Mouse (Mus musculus) liver, embryonic 16.5 days (tissue): Measurements from ENCODE around the gene Ddx6. TPM values are rescaled to one million over a fixed set of nuclear protein-coding genes. Genes with fewer than 3 reads are reported as not detected.
A peak's percentile ranks its signal among the peaks of the same experiment; 100 is the strongest.

Experiments used
- ATAC-seq: fragments of 200-750 bp; cut with Nextera tagmentation; 2 replicates; pipeline ENCODE4 v1.8.0; 2017; ENCODE audit warnings: low read depth, mild to moderate bottlenecking, moderate number of reproducible peaks, moderate library complexity
- H3K27ac ChIP-seq: fragments of 300-500 bp; sonication (generic); 2 replicates; pipeline ENCODE4 v1.5.1; 2014; ENCODE audit warnings: mild to moderate bottlenecking, low read length
- H3K27me3 ChIP-seq: fragments of 300-500 bp; sonication (generic); 2 replicates; pipeline ENCODE4 v1.6.1; 2014; ENCODE audit warnings: low read depth, low read length, mixed read lengths; ENCODE audit not compliant: control insufficient read depth, insufficient read depth
- H3K36me3 ChIP-seq: fragments of 300-500 bp; sonication (generic); 2 replicates; pipeline ENCODE4 v1.6.1; 2014; ENCODE audit warnings: mild to moderate bottlenecking; ENCODE audit not compliant: control insufficient read depth, insufficient read depth
- H3K4me1 ChIP-seq: fragments of 300-500 bp; sonication (generic); 2 replicates; pipeline ENCODE4 v1.6.1; 2014; ENCODE audit warnings: low read depth, low read length, mixed read lengths; ENCODE audit not compliant: control insufficient read depth
- H3K4me2 ChIP-seq: fragments of 300-500 bp; sonication (generic); 2 replicates; pipeline ENCODE4 v1.6.1; 2014; ENCODE audit warnings: low read depth, low read length, mixed read lengths
- H3K4me3 ChIP-seq: fragments of 300-500 bp; sonication (generic); 2 replicates; pipeline ENCODE4 v1.5.1; 2014; ENCODE audit warnings: low read depth, mild to moderate bottlenecking, low read length
- H3K9ac ChIP-seq: fragments of 300-500 bp; sonication (generic); 2 replicates; pipeline ENCODE4 v1.6.1; 2014; ENCODE audit warnings: low read depth, low read length
- H3K9me3 ChIP-seq: fragments of 300-500 bp; sonication (generic); replicated peaks from 2 replicates; pipeline ENCODE4 v1.6.1; 2016; ENCODE audit warnings: low read length; ENCODE audit not compliant: control insufficient read depth
- WGBS: fragments of 180-500 bp; shearing (Covaris S2); extraction: QIAGEN DNeasy Blood & Tissue Kit; methylation state at CpG from one replicate; pipeline ENCODE4 v1.1.7; 2014; ENCODE audit not compliant: insufficient replicate concordance; 5-methylcytosine and 5-hydroxymethylcytosine counted together
- polyA plus RNA-seq: library from polyadenylated mRNA; unstranded; fragments of >200 nt; fragmentation: Nextera tagmentation; extraction: Ambion mirVana; gene quantifications from 2 replicates; pipeline ENCODE4 v1.2.1, GENCODE M21; 2015

The Ddx6 gene
- polyA plus RNA-seq, 1 experiment from 2014 or later: 4.5 TPM

- WGBS: 86% methylated on average over 3 of the region's 3 CpGs
- no peak for ATAC-seq
- Histone ChIP-seq H3K9me3 (no peaks in the 10 kb centered on the region), H3K9ac (no peak overlapping the region), H3K36me3 (peaks cover 25% of the 10 kb centered on the region), H3K4me1 (no peaks in the 10 kb centered on the region; the same call in 1 of the 2 replicates), H3K4me3 (no peak overlapping the region), H3K27me3 (no peaks in the 10 kb centered on the region), H3K27ac (no peak overlapping the region), H3K4me2 (no peak overlapping the region)
Measured at GRCm38 (mm10) chr9:44640646-44641357, 36.1 kb downstream of the Ddx6 start.

- no peak overlapping the region for H3K4me2 ChIP-seq
- no peak overlapping the region for H3K27ac ChIP-seq
- no peak overlapping the region for H3K9ac ChIP-seq
- WGBS: 70% methylated on average over 2 of the region's 2 CpGs
- no peak overlapping the region for H3K4me3 ChIP-seq
- H3K4me1 ChIP-seq: no peaks in the 10 kb centered on the region; the same call in 1 of the 2 replicates
- H3K9me3 ChIP-seq: no peaks in the 10 kb centered on the region
- H3K36me3 ChIP-seq: peaks cover 18% of the 10 kb centered on the region
- no peak for ATAC-seq
- H3K27me3 ChIP-seq: no peaks in the 10 kb centered on the region
Measured at GRCm38 (mm10) chr9:44641616-44642015, 36.9 kb downstream of the Ddx6 start.

GRCm38 (mm10) chr9:44643103-44643502, 38.4 kb downstream of the Ddx6 start:
- Histone ChIP-seq H3K9ac (no peak overlapping the region), H3K27ac (no peak overlapping the region), H3K4me1 (no peaks in the 10 kb centered on the region; the same call in 1 of the 2 replicates), H3K4me2 (no peak overlapping the region), H3K36me3 (peaks cover 6% of the 10 kb centered on the region; the same call in 1 of the 2 replicates), H3K9me3 (no peaks in the 10 kb centered on the region), H3K4me3 (no peak overlapping the region), H3K27me3 (no peaks in the 10 kb centered on the region)
- WGBS: 86% methylated on average over 7 of the region's 7 CpGs
- no peak for ATAC-seq

- Histone ChIP-seq H3K4me2 (no peak overlapping the region), H3K36me3 (no peaks in the 10 kb centered on the region; the same call in 1 of the 2 replicates), H3K9ac (no peak overlapping the region), H3K9me3 (no peaks in the 10 kb centered on the region), H3K4me1 (no peaks in the 10 kb centered on the region; the same call in 1 of the 2 replicates), H3K27ac (no peak overlapping the region), H3K4me3 (no peak overlapping the region), H3K27me3 (no peaks in the 10 kb centered on the region)
- 53% methylated on average over 2 of the region's 2 CpGs for WGBS
- ATAC-seq: no peak
Measured at GRCm38 (mm10) chr9:44644186-44644585, 39.5 kb downstream of the Ddx6 start.

GRCm38 (mm10) chr9:44645481-44645880, 40.8 kb downstream of the Ddx6 start:
- Histone ChIP-seq H3K27ac (no peak overlapping the region), H3K4me2 (no peak overlapping the region), H3K36me3 (no peaks in the 10 kb centered on the region; the same call in 1 of the 2 replicates), H3K9me3 (no peaks in the 10 kb centered on the region), H3K27me3 (no peaks in the 10 kb centered on the region), H3K9ac (no peak overlapping the region), H3K4me3 (no peak overlapping the region), H3K4me1 (no peaks in the 10 kb centered on the region; the same call in 1 of the 2 replicates)
- WGBS: 52% methylated on average over 5 of the region's 5 CpGs
- ATAC-seq: no peak

- Histone ChIP-seq H3K9ac (no peak overlapping the region), H3K4me2 (peak overlapping the region; percentile 18; the same call in 1 of the 2 replicates), H3K4me3 (no peak overlapping the region), H3K9me3 (no peaks in the 10 kb centered on the region), H3K27me3 (no peaks in the 10 kb centered on the region), H3K36me3 (no peaks in the 10 kb centered on the region; the same call in 1 of the 2 replicates), H3K4me1 (no peaks in the 10 kb centered on the region; the same call in 1 of the 2 replicates), H3K27ac (no peak overlapping the region)
- no peak for ATAC-seq
- 27% methylated on average over 15 of the region's 15 CpGs for WGBS
Measured at GRCm38 (mm10) chr9:44645924-44646323, 41.2 kb downstream of the Ddx6 start.

GRCm38 (mm10) chr9:44646366-44646765, 41.7 kb downstream of the Ddx6 start:
- Histone ChIP-seq H3K4me1 (no peaks in the 10 kb centered on the region; the same call in 1 of the 2 replicates), H3K4me3 (no peak overlapping the region), H3K9me3 (no peaks in the 10 kb centered on the region), H3K36me3 (no peaks in the 10 kb centered on the region), H3K9ac (no peak overlapping the region), H3K4me2 (0 out of 2 replicates have a peak overlapping the region, but pooled peaks have one; percentile 18), H3K27me3 (no peaks in the 10 kb centered on the region), H3K27ac (no peak overlapping the region)
- ATAC-seq: no peak
- 57% methylated on average over 6 of the region's 6 CpGs for WGBS

GRCm38 (mm10) chr9:44647026-44647425, 42.3 kb downstream of the Ddx6 start:
- H3K4me3 ChIP-seq: no peak overlapping the region
- no peaks in the 10 kb centered on the region for H3K36me3 ChIP-seq
- no peak for ATAC-seq
- no peaks in the 10 kb centered on the region for H3K27me3 ChIP-seq
- 76% methylated on average over 8 of the region's 8 CpGs for WGBS
- H3K4me2 ChIP-seq: no peak overlapping the region
- H3K9me3 ChIP-seq: no peaks in the 10 kb centered on the region
- no peak overlapping the region for H3K9ac ChIP-seq
- no peaks in the 10 kb centered on the region; the same call in 1 of the 2 replicates for H3K4me1 ChIP-seq
- no peak overlapping the region for H3K27ac ChIP-seq

GRCm38 (mm10) chr9:44647656-44648055, 43.0 kb downstream of the Ddx6 start:
- ATAC-seq: no peak
- no peak overlapping the region for H3K9ac ChIP-seq
- H3K27ac ChIP-seq: no peak overlapping the region
- H3K4me2 ChIP-seq: no peak overlapping the region
- H3K27me3 ChIP-seq: no peaks in the 10 kb centered on the region
- H3K4me1 ChIP-seq: no peaks in the 10 kb centered on the region; the same call in 1 of the 2 replicates
- WGBS: 67% methylated on average over 4 of the region's 4 CpGs
- H3K4me3 ChIP-seq: no peak overlapping the region
- no peaks in the 10 kb centered on the region for H3K9me3 ChIP-seq
- H3K36me3 ChIP-seq: no peaks in the 10 kb centered on the region
